Mouse (Mus musculus): ENCODE results near the gene Dcakd.

The Dcakd gene

GRCm38 (mm10) chr11:103049611-103050010 lies 21.5 kb upstream of the Dcakd start:
- no peak for DNase-seq (ENCODE audit: extremely low read depth, low read depth, low spot score)

- no peak for DNase-seq (ENCODE audit: extremely low read depth, low read depth, low spot score)
Observed at GRCm38 (mm10) chr11:103046286-103046685, 18.2 kb upstream of the Dcakd start.

DNA sequence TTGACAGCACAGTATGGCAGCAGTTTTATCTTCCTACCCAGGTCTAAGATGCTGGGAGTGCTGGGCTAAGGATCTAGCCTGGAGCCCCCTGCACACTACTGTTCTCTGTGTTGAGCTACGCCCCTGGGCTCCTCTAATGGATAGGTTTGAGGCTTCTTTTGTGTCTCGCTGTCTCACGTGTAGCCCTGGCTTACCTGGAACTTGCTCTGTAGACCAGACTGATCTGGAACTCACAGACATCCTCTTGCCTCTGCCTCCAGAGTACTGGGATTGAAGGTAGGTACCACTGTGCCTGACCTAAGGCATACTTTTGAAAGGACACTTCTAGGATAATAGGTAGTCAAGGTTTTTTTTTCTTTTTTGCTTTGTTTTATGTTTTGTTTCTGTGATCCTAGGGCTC lies 15.8 kb upstream of the Dcakd start:
- no peak for DNase-seq (ENCODE audit: extremely low read depth, low read depth, low spot score)

GRCm38 (mm10) chr11:103042828-103043227 lies 14.7 kb upstream of the Dcakd start:
- no peak for DNase-seq (ENCODE audit: extremely low read depth, low read depth, low spot score)

DNA sequence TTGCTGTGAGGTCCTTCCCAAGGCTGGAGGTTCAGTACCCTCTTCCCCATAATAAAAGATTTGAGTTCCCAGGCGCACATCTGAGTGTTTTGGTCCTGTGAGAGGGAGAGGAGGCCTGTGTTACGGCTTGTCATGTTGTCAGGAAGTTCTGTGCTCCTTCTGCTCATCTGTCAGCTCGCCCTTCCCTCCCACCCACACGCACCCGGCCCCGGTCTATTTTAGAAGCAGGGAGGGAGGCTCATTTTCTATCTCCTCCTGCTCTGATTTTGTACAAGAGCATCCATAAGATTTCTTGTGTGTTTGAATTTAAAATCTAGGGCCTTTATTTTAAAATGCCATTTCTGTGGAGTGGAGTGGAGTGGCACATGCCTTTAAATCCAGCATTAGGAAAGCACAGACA lies 9.9 kb upstream of the Dcakd start:
- DNase-seq (ENCODE audit: extremely low read depth, low read depth, low spot score), result no peak

- DNase-seq (ENCODE audit: extremely low read depth, low read depth, low spot score), result no peak
Observed at GRCm38 (mm10) chr11:103036881-103037465, 8.8 kb upstream of the Dcakd start.

- no peak for DNase-seq (ENCODE audit: extremely low read depth, low read depth, low spot score)
Observed at GRCm38 (mm10) chr11:103035007-103035406, 6.9 kb upstream of the Dcakd start.

- DNase-seq (ENCODE audit: extremely low read depth, low read depth, low spot score), result no peak
Observed at GRCm38 (mm10) chr11:103033030-103033429, 4.9 kb upstream of the Dcakd start.

DNA sequence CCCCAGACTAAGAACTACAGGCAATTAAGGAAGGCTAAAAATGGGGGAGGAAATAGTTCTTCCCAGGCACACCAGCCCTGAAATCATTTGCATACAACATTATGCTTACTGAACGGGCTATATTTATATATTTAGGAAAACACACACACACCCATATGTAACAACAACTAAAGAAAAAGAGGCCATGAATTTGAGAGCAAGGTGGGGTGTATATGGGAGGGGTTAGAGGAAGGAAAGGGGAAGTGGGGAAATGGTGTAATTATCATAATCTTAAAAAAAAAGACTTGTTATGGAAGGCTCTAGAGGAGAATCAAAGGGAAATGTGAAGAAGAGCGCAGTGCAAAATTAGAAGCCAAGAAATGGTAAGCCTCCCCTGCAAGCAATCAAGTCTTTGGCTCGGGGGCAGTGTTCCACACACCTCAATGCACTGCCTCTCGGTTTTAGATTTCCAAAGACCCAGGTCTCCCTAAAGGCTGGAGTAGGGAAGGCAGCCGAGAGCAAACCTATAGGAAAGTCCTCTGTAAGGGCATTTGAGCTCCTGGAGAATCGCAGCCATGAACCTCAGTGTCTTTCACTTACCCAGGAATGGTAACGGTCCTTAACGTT lies 460 bp downstream of the Dcakd start:
- no peak for DNase-seq (ENCODE audit: extremely low read depth, low read depth, low spot score)

GRCm38 (mm10) chr11:103026901-103027300 lies 1.2 kb downstream of the Dcakd start:
- DNase-seq (ENCODE audit: extremely low read depth, low read depth, low spot score), result no peak

DNA sequence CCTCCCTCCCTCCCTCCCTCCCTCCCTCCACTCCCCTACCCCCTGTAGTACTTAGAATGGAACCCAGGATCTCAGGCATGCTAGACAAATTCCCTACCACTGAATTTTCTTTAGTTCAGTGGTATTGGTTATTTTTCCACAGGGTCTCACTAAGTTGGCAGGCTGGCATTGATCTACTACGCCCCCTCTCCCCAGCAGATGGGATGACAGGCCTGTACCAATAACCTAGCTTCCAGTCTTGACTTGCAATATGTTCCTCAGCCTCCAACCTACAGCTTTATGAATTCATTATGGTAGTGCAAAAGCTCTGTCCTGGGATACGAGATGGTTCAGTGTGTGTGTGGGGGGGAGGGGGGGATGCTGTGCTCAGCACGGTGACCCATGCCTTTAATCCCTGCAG lies 4.2 kb downstream of the Dcakd start:
- no peak for DNase-seq (ENCODE audit: extremely low read depth, low read depth, low spot score)

DNA sequence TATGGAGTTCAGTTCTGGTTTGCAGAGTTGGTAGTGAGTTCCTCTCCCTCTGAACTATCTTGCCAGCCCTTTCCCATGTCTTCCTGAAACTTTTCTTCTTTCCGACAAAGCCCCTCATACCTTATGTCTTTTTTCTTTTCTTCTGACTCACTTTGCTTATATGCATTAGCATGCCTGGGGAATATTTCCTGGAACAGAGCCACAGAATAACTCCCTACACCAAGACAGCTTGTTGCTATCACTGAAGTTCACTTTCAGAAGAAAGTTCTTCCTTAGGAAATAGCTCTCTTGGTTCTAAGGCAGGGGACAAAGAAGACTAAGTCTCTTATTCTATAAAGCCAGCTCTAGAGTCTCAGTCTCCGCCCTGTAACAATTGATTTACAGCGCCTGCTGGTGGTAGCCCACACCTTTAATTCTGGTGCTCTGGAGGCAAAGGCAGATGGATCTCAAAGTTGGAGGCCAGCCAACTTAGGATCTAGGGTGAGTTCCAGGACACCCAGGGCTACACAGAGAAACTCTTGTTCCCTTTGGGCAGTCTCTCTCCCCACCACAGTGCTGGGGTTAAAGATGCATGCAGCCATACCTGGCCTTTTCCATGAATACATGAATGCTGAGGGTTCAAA lies 7.3 kb downstream of the Dcakd start:
- no peak for DNase-seq (ENCODE audit: extremely low read depth, low read depth, low spot score)

- no peak for DNase-seq (ENCODE audit: extremely low read depth, low read depth, low spot score)
Observed at GRCm38 (mm10) chr11:103019325-103019724, 8.8 kb downstream of the Dcakd start.

- no peak for DNase-seq (ENCODE audit: extremely low read depth, low read depth, low spot score)
Observed at GRCm38 (mm10) chr11:103018860-103019259, 9.3 kb downstream of the Dcakd start.

GRCm38 (mm10) chr11:103017661-103018060 lies 10.5 kb downstream of the Dcakd start:
- no peak for DNase-seq (ENCODE audit: extremely low read depth, low read depth, low spot score)

DNA sequence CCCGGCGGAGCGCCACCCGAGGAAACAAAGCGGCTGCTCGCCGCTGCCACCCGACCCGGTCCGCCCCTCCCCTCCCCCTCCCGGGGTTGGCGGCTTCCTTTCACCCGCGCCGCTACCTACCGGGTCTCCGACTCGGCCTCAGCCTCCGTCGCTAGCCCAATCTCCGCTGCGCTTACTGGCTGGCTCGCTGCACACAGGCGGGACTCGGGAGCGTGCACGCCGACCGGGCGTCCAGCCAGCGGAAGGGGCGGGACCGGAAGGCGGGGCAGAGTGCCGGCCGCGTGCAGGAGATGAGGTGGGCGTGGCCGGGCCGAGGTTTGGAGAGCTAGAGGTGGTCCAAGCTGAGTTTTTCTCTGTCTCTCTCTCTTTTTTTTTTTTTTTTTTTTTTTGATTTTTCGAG lies 11.2 kb downstream of the Dcakd start:
- DNase-seq (ENCODE audit: extremely low read depth, low read depth, low spot score), result no peak

- no peak for DNase-seq (ENCODE audit: extremely low read depth, low read depth, low spot score)
Observed at GRCm38 (mm10) chr11:103015881-103016825, 12.0 kb downstream of the Dcakd start.

DNA sequence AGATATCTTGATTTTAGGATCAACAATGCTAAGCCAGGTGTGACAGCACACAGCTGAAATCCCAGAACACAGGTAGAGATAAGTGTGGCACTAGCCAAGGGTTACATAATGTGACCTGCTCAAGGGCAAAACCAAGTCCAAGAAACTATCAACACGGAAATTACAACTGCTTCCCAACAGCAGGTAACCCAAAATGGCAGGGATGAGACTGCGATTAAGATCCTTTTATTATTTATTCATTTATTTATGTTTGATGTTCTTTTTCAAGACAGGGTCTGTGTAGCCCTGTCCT lies 17.0 kb downstream of the Dcakd start:
- no peak for DNase-seq (ENCODE audit: extremely low read depth, low read depth, low spot score)

DNA sequence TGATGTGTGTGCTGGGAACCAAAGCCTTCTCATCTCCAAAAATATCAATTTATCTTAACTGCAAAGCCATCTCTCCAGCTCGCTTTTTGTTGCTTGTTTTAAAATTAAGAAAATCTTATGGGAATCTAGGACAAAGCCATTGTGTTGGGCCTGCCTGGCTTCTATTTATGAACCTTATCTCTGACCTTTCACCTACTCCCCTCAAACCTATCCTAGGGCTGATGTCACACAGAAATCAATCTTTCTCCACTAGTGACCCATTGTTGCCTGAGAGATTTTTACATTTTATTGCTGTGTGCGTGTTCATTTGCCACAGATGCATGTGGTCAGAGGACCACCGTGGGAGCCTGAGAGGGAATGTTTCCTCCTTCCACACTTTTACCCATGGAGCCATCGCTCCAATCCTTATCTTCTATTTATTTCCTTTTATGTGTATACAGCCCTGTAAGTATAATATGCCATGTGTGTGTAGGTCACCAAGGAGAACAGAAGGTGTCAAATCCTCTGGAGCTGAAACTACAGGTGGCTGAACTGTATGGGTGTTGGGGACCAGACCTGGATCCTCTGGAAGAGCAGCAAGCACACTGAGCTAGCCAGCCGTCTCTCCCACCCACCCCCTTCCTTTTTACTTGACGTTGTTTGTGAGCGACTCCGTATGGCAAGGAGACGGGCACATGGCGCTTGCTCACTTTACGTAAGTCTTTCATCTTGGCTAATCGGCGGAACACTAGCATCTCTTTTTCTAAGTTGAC lies 17.5 kb downstream of the Dcakd start:
- no peak for DNase-seq (ENCODE audit: extremely low read depth, low read depth, low spot score)

DNA sequence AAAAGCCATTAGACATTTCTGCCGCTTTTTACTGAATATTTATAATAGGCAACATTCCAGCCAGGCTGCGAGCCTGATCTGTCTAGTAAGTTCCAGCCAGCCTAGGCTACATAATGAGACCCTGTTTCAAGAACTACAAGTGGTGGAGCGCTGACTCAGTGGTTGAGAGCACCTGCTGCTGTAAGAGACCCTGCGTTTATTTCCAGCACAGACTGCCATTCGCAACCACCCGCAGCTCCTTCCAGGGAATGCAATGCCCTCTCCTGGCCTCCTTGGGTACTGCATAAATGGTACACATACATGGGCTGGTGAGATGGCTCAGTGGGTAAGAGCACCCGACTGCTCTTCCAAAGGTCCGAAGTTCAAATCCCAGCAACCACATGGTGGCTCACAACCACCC lies 18.9 kb downstream of the Dcakd start:
- no peak for DNase-seq (ENCODE audit: extremely low read depth, low read depth, low spot score)

DNA sequence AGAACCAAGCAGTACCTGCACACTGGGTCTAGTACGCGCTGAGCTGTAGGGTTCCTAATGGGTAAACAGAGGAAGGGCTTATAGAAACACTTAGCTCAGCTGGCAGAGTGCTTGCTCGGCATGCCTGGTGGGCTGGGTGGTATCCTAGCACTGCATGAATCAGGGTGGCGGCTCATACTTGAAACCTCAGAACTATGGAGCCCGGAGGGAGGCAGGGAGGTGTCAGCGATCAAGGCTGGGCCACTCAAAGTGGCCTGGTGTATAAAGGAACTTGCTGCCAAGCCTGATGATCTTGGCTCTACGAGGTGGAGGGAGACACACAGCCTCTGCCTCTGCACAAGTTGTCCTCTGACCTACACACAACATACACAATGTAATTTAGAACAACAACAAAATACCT lies 19.6 kb downstream of the Dcakd start:
- DNase-seq (ENCODE audit: extremely low read depth, low read depth, low spot score), result no peak

Measured in fat pad, adult 2 months (tissue).